Mouse (Mus musculus): ENCODE results near the gene Vasp. TPM values are rescaled to one million over a fixed set of nuclear protein-coding genes. Genes with fewer than 3 reads are reported as not detected.

The Vasp gene
- polyA plus RNA-seq, 1 experiment from 2014 or later = 84.0 TPM

GRCm38 (mm10) chr7:19236411-19236810 is 35.2 kb downstream of the Vasp start:
- no peak for ATAC-seq (replicated peaks; ENCODE audit: extremely low read depth, insufficient read depth, low FRiP score)
- Histone ChIP-seq H3K27me3 (ENCODE audit: control insufficient read depth, insufficient read depth, low read length) (no peaks in the 10 kb centered on the region), H3K4me3 (ENCODE audit: low read length) (no peak overlapping the region), H3K4me1 (ENCODE audit: control insufficient read depth, insufficient read depth, low read length) (peaks cover 51% of the 10 kb centered on the region), H3K9me3 (replicated peaks; ENCODE audit: control insufficient read depth, low read length) (no peaks in the 10 kb centered on the region), H3K27ac (ENCODE audit: low read length) (peak overlapping the region; percentile 84), H3K9ac (ENCODE audit: low read length) (peak overlapping the region; percentile 34), H3K36me3 (ENCODE audit: control insufficient read depth, insufficient read depth) (no peaks in the 10 kb centered on the region), H3K4me2 (ENCODE audit: low read depth, low read length) (peak overlapping the region; percentile 16; the same call in 1 of the 2 replicates)
- WGBS = 49% methylated on average over 2 of the region's 2 CpGs

- Histone ChIP-seq H3K27me3 (ENCODE audit: control insufficient read depth, insufficient read depth, low read length) (no peaks in the 10 kb centered on the region), H3K27ac (ENCODE audit: low read length) (peak overlapping the region; percentile 84), H3K4me2 (ENCODE audit: low read depth, low read length) (no peak overlapping the region), H3K9ac (ENCODE audit: low read length) (0 out of 2 replicates have a peak overlapping the region, but pooled peaks have one; percentile 26), H3K9me3 (replicated peaks; ENCODE audit: control insufficient read depth, low read length) (no peaks in the 10 kb centered on the region), H3K4me3 (ENCODE audit: low read length) (no peak overlapping the region), H3K36me3 (ENCODE audit: control insufficient read depth, insufficient read depth) (no peaks in the 10 kb centered on the region), H3K4me1 (ENCODE audit: control insufficient read depth, insufficient read depth, low read length) (peaks cover 51% of the 10 kb centered on the region)
- 61% methylated on average over 2 of the region's 2 CpGs for WGBS
- no peak for ATAC-seq (replicated peaks; ENCODE audit: extremely low read depth, insufficient read depth, low FRiP score)
Observed at GRCm38 (mm10) chr7:19235092-19235671, 36.4 kb downstream of the Vasp start.

GRCm38 (mm10) chr7:19234652-19235051 is 37.0 kb downstream of the Vasp start:
- no peaks in the 10 kb centered on the region for H3K36me3 ChIP-seq (ENCODE audit: control insufficient read depth, insufficient read depth)
- peak overlapping the region; percentile 84; the same call in 1 of the 2 replicates for H3K27ac ChIP-seq (ENCODE audit: low read length)
- no peak overlapping the region for H3K9ac ChIP-seq (ENCODE audit: low read length)
- H3K4me1 ChIP-seq (ENCODE audit: control insufficient read depth, insufficient read depth, low read length) = peaks cover 49% of the 10 kb centered on the region
- H3K4me3 ChIP-seq (ENCODE audit: low read length) = no peak overlapping the region
- no peaks in the 10 kb centered on the region for H3K27me3 ChIP-seq (ENCODE audit: control insufficient read depth, insufficient read depth, low read length)
- no peaks in the 10 kb centered on the region for H3K9me3 ChIP-seq (replicated peaks; ENCODE audit: control insufficient read depth, low read length)
- WGBS = 78% methylated on average over 5 of the region's 5 CpGs
- H3K4me2 ChIP-seq (ENCODE audit: low read depth, low read length) = no peak overlapping the region
- ATAC-seq (replicated peaks; ENCODE audit: extremely low read depth, insufficient read depth, low FRiP score) = no peak

- H3K4me1 ChIP-seq (ENCODE audit: control insufficient read depth, insufficient read depth, low read length) = peaks cover 37% of the 10 kb centered on the region
- no peak for ATAC-seq (replicated peaks; ENCODE audit: extremely low read depth, insufficient read depth, low FRiP score)
- no peak overlapping the region for H3K27ac ChIP-seq (ENCODE audit: low read length)
- no peaks in the 10 kb centered on the region for H3K9me3 ChIP-seq (replicated peaks; ENCODE audit: control insufficient read depth, low read length)
- H3K4me2 ChIP-seq (ENCODE audit: low read depth, low read length) = no peak overlapping the region
- H3K27me3 ChIP-seq (ENCODE audit: control insufficient read depth, insufficient read depth, low read length) = no peaks in the 10 kb centered on the region
- H3K4me3 ChIP-seq (ENCODE audit: low read length) = no peak overlapping the region
- H3K9ac ChIP-seq (ENCODE audit: low read length) = no peak overlapping the region
- 88% methylated on average over 3 of the region's 3 CpGs for WGBS
- no peaks in the 10 kb centered on the region for H3K36me3 ChIP-seq (ENCODE audit: control insufficient read depth, insufficient read depth)
Observed at GRCm38 (mm10) chr7:19231849-19232248, 39.8 kb downstream of the Vasp start.

- H3K9ac ChIP-seq (ENCODE audit: low read length) = no peak overlapping the region
Observed at GRCm38 (mm10) chr7:19230899-19231298, 40.7 kb downstream of the Vasp start.

GRCm38 (mm10) chr7:19230041-19230580 is 41.5 kb downstream of the Vasp start:
- no peaks in the 10 kb centered on the region for H3K27me3 ChIP-seq (ENCODE audit: control insufficient read depth, insufficient read depth, low read length)
- H3K4me3 ChIP-seq (ENCODE audit: low read length) = no peak overlapping the region
- no peak overlapping the region for H3K9ac ChIP-seq (ENCODE audit: low read length)
- H3K4me2 ChIP-seq (ENCODE audit: low read depth, low read length) = no peak overlapping the region
- H3K27ac ChIP-seq (ENCODE audit: low read length) = no peak overlapping the region
- WGBS = 79% methylated on average over 2 of the region's 2 CpGs
- H3K4me1 ChIP-seq (ENCODE audit: control insufficient read depth, insufficient read depth, low read length) = peaks cover 22% of the 10 kb centered on the region
- H3K9me3 ChIP-seq (replicated peaks; ENCODE audit: control insufficient read depth, low read length) = no peaks in the 10 kb centered on the region
- no peak for ATAC-seq (replicated peaks; ENCODE audit: extremely low read depth, insufficient read depth, low FRiP score)
- peaks cover 6% of the 10 kb centered on the region; the same call in 1 of the 2 replicates for H3K36me3 ChIP-seq (ENCODE audit: control insufficient read depth, insufficient read depth)

More at GRCm38 (mm10) chr7:19230899-19231298, 40.7 kb downstream of the Vasp start:
- 89% methylated on average over 5 of the region's 5 CpGs for WGBS
- Histone ChIP-seq H3K36me3 (ENCODE audit: control insufficient read depth, insufficient read depth) (0 out of 2 replicates have a peak, but pooled peaks cover under 1% of the 10 kb centered on the region), H3K4me1 (ENCODE audit: control insufficient read depth, insufficient read depth, low read length) (peaks cover 30% of the 10 kb centered on the region), H3K4me2 (ENCODE audit: low read depth, low read length) (no peak overlapping the region), H3K27me3 (ENCODE audit: control insufficient read depth, insufficient read depth, low read length) (no peaks in the 10 kb centered on the region), H3K27ac (ENCODE audit: low read length) (no peak overlapping the region), H3K4me3 (ENCODE audit: low read length) (no peak overlapping the region), H3K9me3 (replicated peaks; ENCODE audit: control insufficient read depth, low read length) (no peaks in the 10 kb centered on the region)
- ATAC-seq (replicated peaks; ENCODE audit: extremely low read depth, insufficient read depth, low FRiP score) = no peak

GRCm38 (mm10) chr7:19229404-19229803 is 42.2 kb downstream of the Vasp start:
- Histone ChIP-seq H3K4me1 (ENCODE audit: control insufficient read depth, insufficient read depth, low read length) (peaks cover 19% of the 10 kb centered on the region), H3K9me3 (replicated peaks; ENCODE audit: control insufficient read depth, low read length) (no peaks in the 10 kb centered on the region), H3K27ac (ENCODE audit: low read length) (peak overlapping the region; percentile 89), H3K4me3 (ENCODE audit: low read length) (peak overlapping the region; percentile 84), H3K36me3 (ENCODE audit: control insufficient read depth, insufficient read depth) (peaks cover 6% of the 10 kb centered on the region; the same call in 1 of the 2 replicates), H3K27me3 (ENCODE audit: control insufficient read depth, insufficient read depth, low read length) (no peaks in the 10 kb centered on the region), H3K4me2 (ENCODE audit: low read depth, low read length) (peak overlapping the region; percentile 93), H3K9ac (ENCODE audit: low read length) (peak overlapping the region; percentile 89)
- no peak for ATAC-seq (replicated peaks; ENCODE audit: extremely low read depth, insufficient read depth, low FRiP score)
- 28% methylated on average over 5 of the region's 5 CpGs for WGBS

GRCm38 (mm10) chr7:19228793-19229148 is 42.8 kb downstream of the Vasp start:
- Histone ChIP-seq H3K4me3 (ENCODE audit: low read length) (peak overlapping the region; percentile 84), H3K27ac (ENCODE audit: low read length) (peak overlapping the region; percentile 89), H3K36me3 (ENCODE audit: control insufficient read depth, insufficient read depth) (peaks cover 6% of the 10 kb centered on the region; the same call in 1 of the 2 replicates), H3K9ac (ENCODE audit: low read length) (peak overlapping the region; percentile 89), H3K4me1 (ENCODE audit: control insufficient read depth, insufficient read depth, low read length) (peaks cover 19% of the 10 kb centered on the region), H3K4me2 (ENCODE audit: low read depth, low read length) (peak overlapping the region; percentile 93), H3K27me3 (ENCODE audit: control insufficient read depth, insufficient read depth, low read length) (no peaks in the 10 kb centered on the region), H3K9me3 (replicated peaks; ENCODE audit: control insufficient read depth, low read length) (no peaks in the 10 kb centered on the region)
- ATAC-seq (replicated peaks; ENCODE audit: extremely low read depth, insufficient read depth, low FRiP score) = no peak
- under 1% methylated on average over 14 of the region's 14 CpGs for WGBS
